Mouse (Mus musculus) CH12.LX (cell line): ENCODE measurements at regions not wholly inside any gene's neighbourhood (a gene's known extent, or its start where the extent isn't known, plus 50 kb on each side); places are given as distances from the start of the nearest gene placed in this dataset.

Experiments used
- DNase-seq: peaks from one replicate; pipeline ENCODE4 v3.0.0-alpha.2; 2013; ENCODE audit errors: extremely low read depth
- H3K27ac ChIP-seq: 2 replicates; pipeline ENCODE4 v1.5.1; 2012; ENCODE audit warnings: low read depth, mild to moderate bottlenecking, control low read depth, moderate library complexity; ENCODE audit not compliant: insufficient read depth
- H3K27me3 ChIP-seq: replicated peaks from 2 replicates; pipeline ENCODE3; 2012; ENCODE audit warnings: inconsistent platforms
- H3K36me3 ChIP-seq, 2 experiments: replicated peaks in 1 of 2; 2 replicates each; pipeline versions ENCODE3 to v1.6.1; 2012; ENCODE audit warnings: inconsistent platforms in 1 of 2, low read length in 1 of 2, mild to moderate bottlenecking in 1 of 2, mixed read lengths in 1 of 2, moderate library complexity in 1 of 2; ENCODE audit not compliant: control insufficient read depth in 1 of 2, insufficient read depth in 1 of 2
- H3K4me1 ChIP-seq, 2 experiments: 2 replicates each; pipeline ENCODE4 v1.6.1; 2012; ENCODE audit warnings: inconsistent platforms in 1 of 2, moderate library complexity in 1 of 2; ENCODE audit not compliant: insufficient read depth in 2 of 2, control insufficient read depth in 1 of 2
- H3K4me2 ChIP-seq: 2 replicates; pipeline ENCODE4 v1.6.1; 2012; ENCODE audit warnings: low read depth, mild to moderate bottlenecking, control low read depth; ENCODE audit not compliant: poor library complexity, insufficient read depth, severe bottlenecking
- H3K4me3 ChIP-seq, 3 experiments: fragments of 150-350 bp in 1 of 3; sonication (generic) in 1 of 3; replicated peaks in 1 of 3; 2 replicates each; pipeline versions ENCODE3 to v1.5.1; 2011 to 2012; ENCODE audit warnings: low read depth in 2 of 3, low read length in 2 of 3, mild to moderate bottlenecking in 2 of 3, moderate library complexity in 2 of 3, control low read depth in 1 of 3, improper control_type of control experiment in 1 of 3, inconsistent platforms in 1 of 3, mixed read lengths in 1 of 3; ENCODE audit not compliant: poor library complexity in 1 of 3
- H3K79me2 ChIP-seq: replicated peaks from 2 replicates; pipeline ENCODE4 v1.6.1; 2012; ENCODE audit warnings: mild to moderate bottlenecking, moderate library complexity; ENCODE audit not compliant: control insufficient read depth, poor library complexity, insufficient read depth, severe bottlenecking; ENCODE audit errors: extremely low read depth
- H3K9ac ChIP-seq: 2 replicates; pipeline ENCODE4 v1.6.1; 2012; ENCODE audit warnings: low read depth, mild to moderate bottlenecking, control low read depth, moderate library complexity; ENCODE audit not compliant: insufficient read depth
- H3K9me3 ChIP-seq: replicated peaks from 2 replicates; pipeline ENCODE3; 2012; ENCODE audit warnings: low read length, inconsistent platforms, mixed read lengths
- CHD2 ChIP-seq: IDR thresholded peaks from 2 replicates; pipeline ENCODE4 v1.6.1; 2011; ENCODE audit warnings: low read length, improper control_type of control experiment
- CTCF ChIP-seq, 2 experiments: IDR thresholded peaks in 1 of 2; conservative IDR thresholded peaks in 1 of 2; 2 replicates each; pipeline ENCODE4 v1.5.1; 2011 to 2012; ENCODE audit warnings: low read depth in 2 of 2, low read length in 2 of 2, improper control_type of control experiment in 1 of 2, inconsistent platforms in 1 of 2, mild to moderate bottlenecking in 1 of 2, moderate library complexity in 1 of 2
- E2F4 ChIP-seq: IDR thresholded peaks from 2 replicates; pipeline ENCODE4 v1.6.1; 2011; ENCODE audit warnings: low read depth, low read length, improper control_type of control experiment; ENCODE audit not compliant: insufficient replicate concordance
- ELF1 ChIP-seq: IDR thresholded peaks from 2 replicates; pipeline ENCODE4 v1.6.1; 2014; ENCODE audit warnings: low read depth, mild to moderate bottlenecking, inconsistent platforms, low read length, improper control_type of control experiment
- GABPA ChIP-seq: IDR thresholded peaks from 2 replicates; pipeline ENCODE4 v1.6.1; 2012; ENCODE audit warnings: low read depth, low read length, improper control_type of control experiment, inconsistent platforms; ENCODE audit not compliant: insufficient replicate concordance
- HCFC1 ChIP-seq: IDR thresholded peaks from 2 replicates; pipeline ENCODE4 v1.6.1; 2012; ENCODE audit warnings: low read depth, mild to moderate bottlenecking, inconsistent platforms, low read length, improper control_type of control experiment
- JUN ChIP-seq: IDR thresholded peaks from 2 replicates; pipeline ENCODE4 v1.6.1; 2011; ENCODE audit warnings: low read depth, mild to moderate bottlenecking, low read length, improper control_type of control experiment, moderate library complexity; ENCODE audit not compliant: insufficient read depth
- MXI1 ChIP-seq: IDR thresholded peaks from 2 replicates; pipeline ENCODE4 v1.6.1; 2011; ENCODE audit warnings: mild to moderate bottlenecking, low read depth, low read length, improper control_type of control experiment
- MYC ChIP-seq: IDR thresholded peaks from 2 replicates; pipeline ENCODE4 v1.6.1; 2011; ENCODE audit warnings: low read depth, mild to moderate bottlenecking, improper control_type of control experiment, low read length
- NELFE ChIP-seq: IDR thresholded peaks from 2 replicates; pipeline ENCODE4 v1.6.1; 2011; ENCODE audit warnings: low read depth, low read length, improper control_type of control experiment
- POLR2A ChIP-seq: IDR thresholded peaks from 2 replicates; pipeline ENCODE4 v1.6.1; 2011; ENCODE audit warnings: low read depth, mild to moderate bottlenecking, improper control_type of control experiment, low read length
- POLR2AphosphoS2 ChIP-seq: IDR thresholded peaks from 2 replicates; pipeline ENCODE4 v1.6.1; 2011; ENCODE audit warnings: low read depth, low read length, improper control_type of control experiment
- RAD21 ChIP-seq: IDR thresholded peaks from 2 replicates; pipeline ENCODE4 v1.6.1; 2011; ENCODE audit warnings: low read depth, mild to moderate bottlenecking, low read length, improper control_type of control experiment, moderate library complexity
- RCOR1 ChIP-seq: conservative IDR thresholded peaks from 2 replicates; pipeline ENCODE4 v1.6.1; 2012; ENCODE audit warnings: low read depth, mild to moderate bottlenecking, inconsistent platforms, low read length, improper control_type of control experiment
- SIN3A ChIP-seq: IDR thresholded peaks from 2 replicates; pipeline ENCODE4 v1.6.1; 2012; ENCODE audit warnings: low read length, improper control_type of control experiment, inconsistent platforms
- USF1 ChIP-seq: IDR thresholded peaks from 2 replicates; pipeline ENCODE4 v1.6.1; 2014; ENCODE audit warnings: low read depth, mild to moderate bottlenecking, inconsistent platforms, low read length, improper control_type of control experiment
- ZC3H11A ChIP-seq: IDR thresholded peaks from 2 replicates; pipeline ENCODE4 v1.6.1; 2012; ENCODE audit warnings: low read depth, mild to moderate bottlenecking, inconsistent platforms, low read length, improper control_type of control experiment
- ZNF384 ChIP-seq: IDR thresholded peaks from 2 replicates; pipeline ENCODE4 v1.6.1; 2012; ENCODE audit warnings: low read depth, low read length, improper control_type of control experiment, inconsistent platforms
- dilution Hi-C: fragments of 300-500 bp; cut with MboI; formaldehyde crosslinking; loops from 2 replicates; pipeline ENCODE4 v1.14.3; 2020; ENCODE audit warnings: low sequenced_read_pairs; ENCODE audit not compliant: extremely low pct_unique_long_range_greater_than_20kb, extremely low pct_ligation_motif_present
- in situ Hi-C: fragments of 300-500 bp; cut with MboI; formaldehyde crosslinking; loops from 3 replicates; pipeline ENCODE4 v1.14.3; 2019; ENCODE audit warnings: low sequenced_read_pairs, low pct_ligation_motif_present, low pct_unique_long_range_greater_than_20kb, mixed read lengths

GRCm38 (mm10) chr6:135445070-135445469, 82.7 kb downstream of the Emp1 start:
- no peak for DNase-seq
- dilution Hi-C loops (no loop called here), in situ Hi-C loops (loop anchor here (25.0 kb wide), 1 partner anchor 917 kb away; no protein-coding TSS in a partner anchor)
- H3K4me1 ChIP-seq, result no peaks in the 10 kb centered on the region
- TF ChIP-seq MYC (no peak), ZNF384 (no peak), SIN3A (no peak), ELF1 (no peak), MXI1 (no peak), JUN (no peak), NELFE (no peak), ZC3H11A (no peak), GABPA (no peak), CHD2 (no peak), POLR2A (no peak), E2F4 (no peak), CTCF (conservative IDR thresholded peaks at IDR 0.05 in 1 of 2, IDR thresholded peaks at IDR 0.05 in 1 of 2; ENCODE audit: low read depth in 2 of 2, low read length in 2 of 2) (no peak), POLR2AphosphoS2 (no peak), HCFC1 (no peak)
- no peaks in the 10 kb centered on the region for H3K79me2 ChIP-seq
- no peak overlapping the region for H3K4me3 ChIP-seq
- peaks cover 74% of the 10 kb centered on the region for H3K27me3 ChIP-seq
- H3K9ac ChIP-seq, result no peak overlapping the region
- H3K36me3 ChIP-seq, result no peaks in the 10 kb centered on the region
- no peak overlapping the region for H3K27ac ChIP-seq
- no peak overlapping the region for H3K4me2 ChIP-seq
- H3K9me3 ChIP-seq, result no peaks in the 10 kb centered on the region

- H3K4me3 ChIP-seq, result no peak overlapping the region
- in situ Hi-C loops, result loop anchor here (25.0 kb wide), 1 partner anchor 914 kb away; no protein-coding TSS in a partner anchor
- H3K4me1 ChIP-seq, result no peaks in the 10 kb centered on the region
- no peak overlapping the region for H3K27ac ChIP-seq
- no peak overlapping the region for H3K4me2 ChIP-seq
- no peaks in the 10 kb centered on the region for H3K79me2 ChIP-seq
- no peak overlapping the region for H3K9ac ChIP-seq
- TF ChIP-seq RCOR1 (no peak), USF1 (no peak), RAD21 (no peak), MXI1 (no peak)
- DNase-seq, result no peak
- peaks cover 84% of the 10 kb centered on the region for H3K27me3 ChIP-seq
- H3K9me3 ChIP-seq, result no peaks in the 10 kb centered on the region
- dilution Hi-C loops, result no loop called here
- H3K36me3 ChIP-seq, result no peaks in the 10 kb centered on the region
These were observed 85.5 kb downstream of the Emp1 start for GRCm38 (mm10) chr6:135447801-135448200.
